Mouse (Mus musculus) hindbrain, embryonic 12.5 days (tissue): ENCODE measurements at regions not wholly inside any gene's neighbourhood (a gene's known extent, or its start where the extent isn't known, plus 50 kb on each side); places are given as distances from the start of the nearest gene placed in this dataset.

Experiments
- ATAC-seq: fragments of 200-750 bp; cut with Nextera tagmentation; 2 replicates; pipeline ENCODE4 v1.8.0; 2017; ENCODE audit warnings: moderate TSS enrichment; ENCODE audit not compliant: low FRiP score
- H3K27ac ChIP-seq: fragments of 300-500 bp; sonication (generic); 2 replicates; pipeline ENCODE4 v1.5.1; 2016; ENCODE audit warnings: mild to moderate bottlenecking
- H3K27me3 ChIP-seq: fragments of 300-500 bp; sonication (generic); 2 replicates; pipeline ENCODE4 v1.6.1; 2016; ENCODE audit warnings: mild to moderate bottlenecking
- H3K36me3 ChIP-seq: fragments of 300-500 bp; sonication (generic); 2 replicates; pipeline ENCODE4 v1.6.1; 2016; ENCODE audit warnings: mild to moderate bottlenecking
- H3K4me1 ChIP-seq: fragments of 300-500 bp; sonication (generic); 2 replicates; pipeline ENCODE4 v1.6.1; 2016
- H3K4me2 ChIP-seq: fragments of 300-500 bp; sonication (generic); replicated peaks from 2 replicates; pipeline ENCODE4 v1.6.1; 2016; ENCODE audit warnings: mild to moderate bottlenecking
- H3K4me3 ChIP-seq: fragments of 300-500 bp; sonication (generic); 2 replicates; pipeline ENCODE4 v1.5.1; 2016; ENCODE audit warnings: mild to moderate bottlenecking
- H3K9ac ChIP-seq: fragments of 300-500 bp; sonication (generic); 2 replicates; pipeline ENCODE4 v1.6.1; 2016; ENCODE audit warnings: mild to moderate bottlenecking, moderate library complexity
- H3K9me3 ChIP-seq: fragments of 300-500 bp; sonication (generic); replicated peaks from 2 replicates; pipeline ENCODE4 v1.6.1; 2016; ENCODE audit warnings: mild to moderate bottlenecking
- WGBS: fragments of 180-500 bp; shearing (Covaris S2); methylation state at CpG from one replicate; pipeline ENCODE4 v1.1.7; 2016; 5-methylcytosine and 5-hydroxymethylcytosine counted together

DNA sequence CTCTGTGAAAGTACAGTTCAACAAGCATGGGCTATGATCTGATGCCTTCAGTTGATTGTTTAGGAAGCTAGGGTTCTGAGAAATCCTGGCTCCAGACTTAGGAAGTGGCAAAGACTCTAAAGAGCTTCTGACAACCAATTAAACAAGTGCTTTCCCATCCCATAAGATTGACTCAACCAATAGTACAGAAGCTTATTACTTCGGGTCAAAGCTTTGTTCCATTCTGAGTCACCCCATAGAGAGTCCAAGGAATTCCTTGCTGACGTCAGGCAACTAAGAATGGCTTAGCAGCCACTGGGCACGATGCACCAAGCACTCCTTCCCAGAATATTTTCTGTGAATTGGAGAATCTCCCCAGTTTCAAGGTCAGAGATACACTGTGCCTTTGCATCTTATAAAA lies 59.0 kb upstream of the Ntm start:
- H3K4me1 ChIP-seq: no peaks in the 10 kb centered on the region; the same call in 1 of the 2 replicates
- no peak for ATAC-seq
- no peak overlapping the region for H3K9ac ChIP-seq
- no peaks in the 10 kb centered on the region for H3K36me3 ChIP-seq
- 74% methylated on average over 3 of the region's 3 CpGs for WGBS
- H3K4me3 ChIP-seq: no peak overlapping the region
- H3K9me3 ChIP-seq: no peaks in the 10 kb centered on the region
- H3K4me2 ChIP-seq: no peak overlapping the region
- no peaks in the 10 kb centered on the region for H3K27me3 ChIP-seq
- no peak overlapping the region for H3K27ac ChIP-seq

GRCm38 (mm10) chr9:30025275-30025674 lies 62.3 kb upstream of the Ntm start:
- no peak for ATAC-seq
- Histone ChIP-seq H3K4me3 (no peak overlapping the region), H3K4me1 (no peaks in the 10 kb centered on the region), H3K9ac (no peak overlapping the region), H3K9me3 (no peaks in the 10 kb centered on the region), H3K27ac (no peak overlapping the region), H3K27me3 (no peaks in the 10 kb centered on the region), H3K36me3 (no peaks in the 10 kb centered on the region), H3K4me2 (no peak overlapping the region)
- 57% methylated on average over 7 of the region's 7 CpGs for whole genome bisulfite sequencing

DNA sequence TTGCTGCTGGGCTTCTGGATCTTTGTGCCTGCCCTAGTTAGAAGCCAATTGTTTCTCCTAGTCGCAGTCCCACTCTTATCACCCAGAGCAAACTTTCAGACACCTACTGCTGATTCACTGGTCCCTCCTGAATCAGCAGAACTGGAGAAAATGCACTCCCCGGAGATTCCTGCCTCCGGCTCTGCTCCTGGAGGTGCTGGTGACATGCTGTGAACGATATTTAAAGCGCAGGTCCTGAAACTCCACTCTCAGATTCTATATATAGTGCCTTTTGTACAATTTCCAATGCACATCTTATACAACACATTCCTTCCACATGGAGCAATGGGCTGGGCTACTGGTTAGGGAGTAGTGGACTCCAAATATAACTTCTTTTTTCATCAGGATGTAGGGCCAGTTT lies 64.0 kb upstream of the Ntm start:
- H3K4me1 ChIP-seq: no peaks in the 10 kb centered on the region
- no peak overlapping the region for H3K4me3 ChIP-seq
- no peak overlapping the region for H3K27ac ChIP-seq
- ATAC-seq: no peak
- no peaks in the 10 kb centered on the region for H3K9me3 ChIP-seq
- no peak overlapping the region for H3K9ac ChIP-seq
- no peak overlapping the region for H3K4me2 ChIP-seq
- no peaks in the 10 kb centered on the region for H3K36me3 ChIP-seq
- no peaks in the 10 kb centered on the region for H3K27me3 ChIP-seq
- WGBS: 73% methylated on average over 5 of the region's 5 CpGs

GRCm38 (mm10) chr9:30040396-30040795 lies 77.5 kb upstream of the Ntm start:
- peak; percentile 54; the same call in 1 of the 2 replicates for ATAC-seq
- 16% methylated on average over 4 of the region's 4 CpGs for WGBS

GRCm38 (mm10) chr9:30064551-30064950 lies 101.6 kb upstream of the Ntm start:
- Histone ChIP-seq H3K4me1 (no peaks in the 10 kb centered on the region), H3K36me3 (no peaks in the 10 kb centered on the region), H3K27ac (no peak overlapping the region), H3K9me3 (no peaks in the 10 kb centered on the region), H3K9ac (no peak overlapping the region), H3K27me3 (no peaks in the 10 kb centered on the region), H3K4me2 (no peak overlapping the region), H3K4me3 (no peak overlapping the region)
- 87% methylated on average over 2 of the region's 2 CpGs for WGBS
- ATAC-seq: no peak

More at GRCm38 (mm10) chr9:30040396-30040795, 77.5 kb upstream of the Ntm start:
- Histone ChIP-seq H3K9ac (no peak overlapping the region; the same call in 1 of the 2 replicates), H3K27ac (no peak overlapping the region), H3K36me3 (no peaks in the 10 kb centered on the region), H3K9me3 (no peaks in the 10 kb centered on the region), H3K4me2 (0 out of 2 replicates have a peak overlapping the region, but pooled peaks have one; percentile 4), H3K4me3 (no peak overlapping the region), H3K27me3 (no peaks in the 10 kb centered on the region), H3K4me1 (peaks cover 8% of the 10 kb centered on the region)

DNA sequence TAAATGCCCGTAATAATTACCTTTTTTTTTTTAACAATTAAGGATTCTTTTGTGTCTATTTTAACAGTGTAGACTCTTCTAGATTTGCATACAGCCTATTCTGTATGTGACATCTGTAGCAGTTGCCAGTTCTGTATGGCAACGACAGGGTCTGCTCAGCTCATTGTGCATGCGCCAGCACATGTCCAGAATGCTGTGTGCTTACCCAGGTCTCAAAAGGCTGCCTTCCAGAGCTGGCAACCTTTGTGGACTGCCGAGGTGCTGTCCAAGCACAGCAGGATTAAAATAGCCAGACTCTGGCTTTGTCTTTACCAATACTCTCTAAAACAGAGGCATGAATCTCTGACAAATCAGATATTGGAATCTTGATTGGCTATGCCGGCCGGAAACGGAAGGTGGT lies 105.0 kb upstream of the Ntm start:
- H3K4me3 ChIP-seq: no peak overlapping the region
- no peaks in the 10 kb centered on the region for H3K36me3 ChIP-seq
- no peak for ATAC-seq
- no peaks in the 10 kb centered on the region for H3K27me3 ChIP-seq
- 50% methylated on average over 7 of the region's 7 CpGs for WGBS
- no peak overlapping the region for H3K4me2 ChIP-seq
- H3K4me1 ChIP-seq: no peaks in the 10 kb centered on the region
- no peaks in the 10 kb centered on the region for H3K9me3 ChIP-seq
- no peak overlapping the region for H3K9ac ChIP-seq
- no peak overlapping the region for H3K27ac ChIP-seq

DNA sequence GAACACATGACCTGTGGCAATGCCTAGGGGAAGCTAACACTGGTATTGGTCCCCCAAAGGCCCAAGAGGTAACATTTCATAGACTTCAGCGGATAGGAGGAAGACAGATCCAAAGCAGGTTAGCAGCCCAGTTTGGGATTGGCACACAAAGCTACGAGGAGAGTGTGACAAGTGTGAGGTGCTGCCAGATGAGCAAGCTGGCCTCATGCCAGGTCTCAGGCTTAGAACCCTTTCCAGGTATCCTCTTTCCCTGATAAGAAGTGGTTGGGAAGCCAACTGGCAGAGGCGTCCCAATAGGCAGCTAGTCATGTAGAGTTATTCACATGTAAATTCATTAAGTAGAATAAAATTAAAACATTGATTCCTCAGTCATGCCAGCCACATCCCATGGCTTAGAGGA lies 112.3 kb upstream of the Ntm start:
- Histone ChIP-seq H3K27ac (no peak overlapping the region), H3K4me3 (no peak overlapping the region), H3K4me2 (no peak overlapping the region), H3K4me1 (no peaks in the 10 kb centered on the region), H3K9ac (no peak overlapping the region), H3K27me3 (no peaks in the 10 kb centered on the region), H3K36me3 (no peaks in the 10 kb centered on the region), H3K9me3 (no peaks in the 10 kb centered on the region)
- no peak for ATAC-seq
- WGBS: 92% methylated on average over 3 of the region's 3 CpGs

DNA sequence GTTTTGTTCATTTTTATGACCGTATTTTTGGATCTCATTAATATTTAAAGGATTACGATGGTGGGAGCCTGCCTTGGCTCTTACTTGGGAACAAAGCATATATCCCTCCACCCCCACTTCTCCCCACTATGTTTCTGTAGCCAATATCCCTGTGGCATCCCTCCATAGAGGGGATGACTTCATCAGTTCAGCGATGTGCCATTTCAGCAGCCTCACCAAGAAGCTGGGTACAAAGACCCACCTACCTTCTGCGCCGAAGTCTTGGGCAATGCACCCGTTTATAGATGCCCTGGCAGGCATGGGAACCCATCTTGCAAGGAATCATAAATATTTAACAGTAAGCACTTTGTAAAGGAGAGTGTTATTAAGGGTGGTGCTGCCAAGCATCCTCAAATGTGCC lies 113.1 kb upstream of the Ntm start:
- Histone ChIP-seq H3K4me1 (no peaks in the 10 kb centered on the region), H3K4me2 (no peak overlapping the region), H3K27me3 (no peaks in the 10 kb centered on the region), H3K36me3 (no peaks in the 10 kb centered on the region), H3K9ac (no peak overlapping the region), H3K4me3 (no peak overlapping the region), H3K27ac (no peak overlapping the region), H3K9me3 (no peaks in the 10 kb centered on the region)
- no peak for ATAC-seq
- 88% methylated on average over 6 of the region's 6 CpGs for WGBS

GRCm38 (mm10) chr9:30076482-30076881 lies 113.5 kb upstream of the Ntm start:
- Histone ChIP-seq H3K4me1 (no peaks in the 10 kb centered on the region), H3K4me3 (no peak overlapping the region), H3K9ac (no peak overlapping the region), H3K27ac (no peak overlapping the region), H3K9me3 (no peaks in the 10 kb centered on the region), H3K36me3 (no peaks in the 10 kb centered on the region), H3K4me2 (no peak overlapping the region), H3K27me3 (no peaks in the 10 kb centered on the region)
- 19% methylated on average over 3 of the region's 3 CpGs for WGBS
- ATAC-seq: no peak

GRCm38 (mm10) chr9:30101942-30102341 lies 139.0 kb upstream of the Ntm start:
- no peak overlapping the region for H3K4me2 ChIP-seq
- H3K4me3 ChIP-seq: no peak overlapping the region
- ATAC-seq: no peak
- no peak overlapping the region for H3K9ac ChIP-seq
- no peaks in the 10 kb centered on the region for H3K27me3 ChIP-seq
- WGBS: 53% methylated on average over 6 of the region's 6 CpGs
- no peaks in the 10 kb centered on the region for H3K36me3 ChIP-seq
- 0 out of 2 replicates have a peak, but pooled peaks cover 6% of the 10 kb centered on the region for H3K4me1 ChIP-seq
- no peak overlapping the region for H3K27ac ChIP-seq
- no peaks in the 10 kb centered on the region for H3K9me3 ChIP-seq

DNA sequence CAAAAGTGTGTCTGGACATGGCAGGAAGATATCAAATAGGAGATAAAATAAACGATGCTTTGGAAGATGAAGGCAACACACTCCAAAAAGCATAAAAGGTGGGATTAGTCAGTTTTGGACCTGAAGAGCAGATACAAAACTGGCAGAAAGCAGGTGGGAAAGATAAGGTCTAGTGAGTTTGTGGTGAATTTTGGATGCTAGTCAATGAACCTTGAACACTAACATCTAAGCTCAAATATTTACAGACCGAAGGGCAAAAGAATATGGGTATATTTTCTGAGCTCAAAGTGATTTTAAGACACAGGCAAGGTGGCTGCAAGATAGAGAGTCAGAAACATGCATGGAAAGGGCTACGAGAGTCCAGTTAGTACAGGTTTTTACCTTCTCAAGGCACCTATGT lies 159.4 kb upstream of the Ntm start:
- Histone ChIP-seq H3K4me1 (no peaks in the 10 kb centered on the region), H3K27ac (no peak overlapping the region), H3K9me3 (no peaks in the 10 kb centered on the region), H3K4me3 (no peak overlapping the region), H3K9ac (no peak overlapping the region), H3K27me3 (no peaks in the 10 kb centered on the region), H3K4me2 (no peak overlapping the region), H3K36me3 (no peaks in the 10 kb centered on the region)
- 92% methylated on average over 3 of the region's 3 CpGs for WGBS
- ATAC-seq: no peak

DNA sequence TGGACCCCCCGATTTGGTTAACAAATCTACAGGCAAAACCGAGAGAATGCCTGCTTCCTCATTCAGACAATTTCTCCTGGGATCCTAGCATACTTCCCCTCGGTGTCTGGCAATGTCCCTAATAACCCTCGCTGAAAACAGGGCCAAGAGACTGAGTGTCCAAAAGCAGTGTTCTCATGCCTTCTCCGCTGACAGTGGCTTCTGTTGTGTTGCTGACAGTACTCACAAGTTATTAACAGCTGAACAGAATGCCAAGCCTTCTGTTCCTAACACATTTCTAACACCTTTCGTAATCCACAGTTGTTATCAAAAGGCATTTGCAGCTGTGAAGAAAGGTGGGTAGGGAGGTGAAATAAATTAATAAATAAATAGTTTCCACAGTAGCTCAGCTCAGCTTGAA lies 166.2 kb upstream of the Ntm start:
- WGBS: 74% methylated on average over 6 of the region's 6 CpGs

GRCm38 (mm10) chr9:30131626-30132025 lies 168.7 kb upstream of the Ntm start:
- no peaks in the 10 kb centered on the region for H3K27me3 ChIP-seq
- H3K4me3 ChIP-seq: no peak overlapping the region
- H3K36me3 ChIP-seq: no peaks in the 10 kb centered on the region
- no peak overlapping the region for H3K4me2 ChIP-seq
- H3K4me1 ChIP-seq: no peaks in the 10 kb centered on the region
- WGBS: 93% methylated on average over 2 of the region's 2 CpGs
- no peaks in the 10 kb centered on the region for H3K9me3 ChIP-seq
- no peak overlapping the region for H3K27ac ChIP-seq
- no peak for ATAC-seq
- H3K9ac ChIP-seq: no peak overlapping the region

More for the DNA sequence above, 166.2 kb upstream of the Ntm start:
- no peak for ATAC-seq
- no peak overlapping the region for H3K4me3 ChIP-seq
- no peaks in the 10 kb centered on the region for H3K4me1 ChIP-seq
- H3K27me3 ChIP-seq: no peaks in the 10 kb centered on the region
- H3K9me3 ChIP-seq: no peaks in the 10 kb centered on the region
- H3K9ac ChIP-seq: no peak overlapping the region
- H3K4me2 ChIP-seq: no peak overlapping the region
- H3K27ac ChIP-seq: no peak overlapping the region
- H3K36me3 ChIP-seq: no peaks in the 10 kb centered on the region
